Mouse (Mus musculus) layer of hippocampus, postnatal 36 days (tissue): ENCODE results near the gene Slc25a20. TPM values are rescaled to one million over a fixed set of nuclear protein-coding genes. Genes with fewer than 3 reads are reported as not detected.
"Not testable (repeated sequence)": the region's sequence is repeated elsewhere in the genome, so short reads cannot be mapped to it uniquely, and the experiment has no call there.

Experiments used
- DNase-seq, 2 experiments: peaks; one replicate each; pipeline ENCODE4 v3.0.0; 2022
- total RNA-seq, 2 experiments: library from RNA; stranded (reverse); gene quantifications; 2 replicates each; pipeline ENCODE4 v1.2.3; 2021

Slc25a20 gene
- 10 to 100 TPM; 15.7 to 17.5 TPM for total RNA-seq

GRCm38 (mm10) chr9:108661677-108662612 is at the start of gene Slc25a20:
Slc25a20 (plus strand) TSS chr9:108662088.
- peak; percentile 67 to 71 for DNase-seq

GRCm38 (mm10) chr9:108617301-108617700 is 44.6 kb upstream of the Slc25a20 start:
- no peak for DNase-seq

GRCm38 (mm10) chr9:108626498-108626897 is 35.4 kb upstream of the Slc25a20 start:
- no peak for DNase-seq

GRCm38 (mm10) chr9:108628141-108628540 is 33.7 kb upstream of the Slc25a20 start:
- no peak for DNase-seq

- no peak for DNase-seq
Measured at GRCm38 (mm10) chr9:108630683-108631082, 31.2 kb upstream of the Slc25a20 start.

GRCm38 (mm10) chr9:108631631-108632256 is 30.1 kb upstream of the Slc25a20 start:
- no peak for DNase-seq

GRCm38 (mm10) chr9:108632375-108632774 is 29.5 kb upstream of the Slc25a20 start:
- no peak for DNase-seq

GRCm38 (mm10) chr9:108633846-108634245 is 28.0 kb upstream of the Slc25a20 start:
- DNase-seq: no peak

- DNase-seq: no peak
Measured at GRCm38 (mm10) chr9:108635415-108635814, 26.5 kb upstream of the Slc25a20 start.

- no peak for DNase-seq
Measured at GRCm38 (mm10) chr9:108639825-108640224, 22.1 kb upstream of the Slc25a20 start.

- no peak for DNase-seq
Measured at GRCm38 (mm10) chr9:108648166-108648565, 13.7 kb upstream of the Slc25a20 start.

- DNase-seq: peak; percentile 91 to 92
Measured at GRCm38 (mm10) chr9:108648611-108649560, 13.0 kb upstream of the Slc25a20 start, which contains the start of gene Arih2. Arih2 (minus strand) TSS chr9:108649386.

- DNase-seq: no peak
Measured at GRCm38 (mm10) chr9:108649561-108650440, 12.1 kb upstream of the Slc25a20 start.

- DNase-seq: peak; percentile 36 to 41
Measured at GRCm38 (mm10) chr9:108654566-108655464, 7.1 kb upstream of the Slc25a20 start.

- not testable (repeated sequence) for DNase-seq
Measured at GRCm38 (mm10) chr9:108655865-108656264, 6.0 kb upstream of the Slc25a20 start.

- no peak for DNase-seq
Measured at GRCm38 (mm10) chr9:108662660-108663059, 772 bp downstream of the Slc25a20 start.

GRCm38 (mm10) chr9:108669875-108670274 is 8.0 kb downstream of the Slc25a20 start:
- DNase-seq: no peak

GRCm38 (mm10) chr9:108673151-108673550 is 11.3 kb downstream of the Slc25a20 start:
- no peak for DNase-seq

- no peak for DNase-seq
Measured at GRCm38 (mm10) chr9:108680026-108680425, 18.1 kb downstream of the Slc25a20 start.

- DNase-seq: no peak
Measured at GRCm38 (mm10) chr9:108686475-108686887, 24.6 kb downstream of the Slc25a20 start.
